Mouse (Mus musculus) CD4-positive helper T cell, adult 2 months (primary cell): ENCODE measurements around the gene Cdh12.
"Not testable (repeated sequence)": the region's sequence is repeated elsewhere in the genome, so short reads cannot be mapped to it uniquely, and the experiment has no call there.

ENCODE experiments used
- DNase-seq: peaks from one replicate; pipeline ENCODE4 v3.0.0-alpha.2; 2012; ENCODE audit warnings: low read depth, missing footprints, low spot score

Cdh12 gene

GRCm38 (mm10) chr15:20448861-20449663, at the start of gene Cdh12:
Gene Cdh12, plus strand, starts transcription at chr15:20449265.
- DNase-seq, result no peak

GRCm38 (mm10) chr15:20403596-20403995, 45.5 kb upstream of the Cdh12 start:
- DNase-seq, result no peak

GRCm38 (mm10) chr15:20413397-20413796, 35.7 kb upstream of the Cdh12 start:
- no peak for DNase-seq

- DNase-seq, result no peak
Measured at GRCm38 (mm10) chr15:20436356-20436755, 12.7 kb upstream of the Cdh12 start.

- no peak for DNase-seq
Measured at GRCm38 (mm10) chr15:20450558-20450957, 1.5 kb downstream of the Cdh12 start.

GRCm38 (mm10) chr15:20458508-20458907, 9.4 kb downstream of the Cdh12 start:
- DNase-seq, result no peak

GRCm38 (mm10) chr15:20462500-20462899, 13.4 kb downstream of the Cdh12 start:
- no peak for DNase-seq

GRCm38 (mm10) chr15:20463601-20464000, 14.5 kb downstream of the Cdh12 start:
- no peak for DNase-seq

- no peak for DNase-seq
Measured at GRCm38 (mm10) chr15:20550979-20551378, 101.9 kb downstream of the Cdh12 start.

- DNase-seq, result no peak
Measured at GRCm38 (mm10) chr15:20571012-20571411, 121.9 kb downstream of the Cdh12 start.

- no peak for DNase-seq
Measured at GRCm38 (mm10) chr15:20582567-20583075, 133.6 kb downstream of the Cdh12 start.

GRCm38 (mm10) chr15:20591599-20591998, 142.5 kb downstream of the Cdh12 start:
- DNase-seq, result no peak

- DNase-seq, result not testable (repeated sequence)
Measured at GRCm38 (mm10) chr15:20605751-20606150, 156.7 kb downstream of the Cdh12 start.

GRCm38 (mm10) chr15:20634593-20634992, 185.5 kb downstream of the Cdh12 start:
- no peak for DNase-seq

- no peak for DNase-seq
Measured at GRCm38 (mm10) chr15:20639155-20639554, 190.1 kb downstream of the Cdh12 start.

GRCm38 (mm10) chr15:20642905-20643414, 193.9 kb downstream of the Cdh12 start:
- DNase-seq, result no peak

- no peak for DNase-seq
Measured at GRCm38 (mm10) chr15:20660221-20660620, 211.2 kb downstream of the Cdh12 start.

- no peak for DNase-seq
Measured at GRCm38 (mm10) chr15:20666650-20667049, 217.6 kb downstream of the Cdh12 start, which contains the start of gene Acot10. Gene Acot10, minus strand, starts transcription at chr15:20666750.

- DNase-seq, result no peak
Measured at GRCm38 (mm10) chr15:20667350-20667749, 218.3 kb downstream of the Cdh12 start.

- DNase-seq, result no peak
Measured at GRCm38 (mm10) chr15:20667989-20668388, 218.9 kb downstream of the Cdh12 start.

- DNase-seq, result not testable (repeated sequence)
Measured at GRCm38 (mm10) chr15:20669507-20669906, 220.4 kb downstream of the Cdh12 start.

- DNase-seq, result no peak
Measured at GRCm38 (mm10) chr15:20682719-20683118, 233.7 kb downstream of the Cdh12 start.

- no peak for DNase-seq
Measured at GRCm38 (mm10) chr15:20684200-20684599, 235.1 kb downstream of the Cdh12 start.
